Mouse (Mus musculus) gastrocnemius, postnatal 36 days (tissue): ENCODE results near the gene Fgr. TPM values are rescaled to one million over a fixed set of nuclear protein-coding genes. Genes with fewer than 3 reads are reported as not detected.

ENCODE experiments used
- DNase-seq, 2 experiments: peaks; one replicate each; pipeline ENCODE4 v3.0.0; 2022
- intact Hi-C: fragments of 180-260 bp; cut with DNase I; formaldehyde crosslinking; loops from one replicate; pipeline ENCODE4 v1.15.1; 2025
- total RNA-seq, 2 experiments: library from RNA; stranded (reverse); gene quantifications; 2 replicates each; pipeline ENCODE4 v1.2.3; 2021

The Fgr gene
- total RNA-seq, 2 experiments from 2014 or later, result 0.10 TPM; not detected in 1

GRCm38 (mm10) chr4:132955395-132955791, 18.5 kb upstream of the Fgr start:
- intact Hi-C loops, result no loop called here

DNA sequence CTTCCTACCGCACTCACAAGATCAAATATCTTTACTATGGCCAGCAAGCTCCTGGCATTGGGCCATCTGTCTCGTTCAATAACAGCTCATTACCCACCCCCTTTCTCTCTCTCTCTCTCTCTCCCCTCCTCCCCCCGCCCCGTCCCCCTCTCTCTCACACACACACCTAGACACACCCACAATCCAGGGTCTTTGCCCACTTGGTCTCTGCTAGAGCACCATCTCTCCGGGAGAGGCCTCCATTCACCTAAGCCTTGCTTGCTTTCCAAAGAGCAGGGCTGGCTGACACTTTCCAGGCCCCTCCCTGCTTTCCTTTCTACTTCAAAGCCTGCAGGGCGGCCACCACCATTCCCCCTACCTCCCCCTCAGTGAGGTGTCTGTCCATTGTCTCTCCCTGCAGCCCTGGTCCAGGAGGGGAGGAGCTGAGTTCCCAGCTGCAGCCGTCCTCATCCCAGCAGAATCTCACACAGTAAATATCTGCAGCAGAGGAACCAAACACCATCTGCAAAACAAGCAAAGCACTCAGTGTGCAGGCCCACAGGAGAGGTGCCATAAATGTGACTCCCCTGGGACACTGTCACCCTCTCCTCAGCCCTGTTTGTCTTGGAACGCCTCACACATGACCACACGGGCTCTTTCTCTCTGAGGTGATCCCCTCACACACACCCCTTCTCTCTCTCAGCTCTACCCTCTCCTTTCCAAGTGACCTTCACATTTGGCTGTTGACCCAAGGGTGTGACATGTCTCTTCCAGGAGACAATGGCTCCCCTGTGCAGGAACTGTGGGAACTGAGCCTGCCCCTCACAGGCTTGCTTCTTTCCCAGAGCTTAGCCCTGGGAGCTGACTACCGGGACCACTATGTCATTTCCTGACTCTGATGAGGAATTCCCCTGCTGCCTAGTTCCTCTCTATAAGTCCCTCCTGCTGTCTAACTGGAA, 14.9 kb upstream of the Fgr start:
- intact Hi-C loops, result no loop called here
- DNase-seq, result peak in 1 of 2 experiments; percentile 21

More at GRCm38 (mm10) chr4:132955395-132955791, 18.5 kb upstream of the Fgr start:
- DNase-seq, result no peak

- intact Hi-C loops, result no loop called here
Measured at GRCm38 (mm10) chr4:132959679-132960045, 14.2 kb upstream of the Fgr start.

GRCm38 (mm10) chr4:132960313-132960712, 13.6 kb upstream of the Fgr start:
- intact Hi-C loops, result no loop called here
- DNase-seq, result no peak

More at GRCm38 (mm10) chr4:132959679-132960045, 14.2 kb upstream of the Fgr start:
- no peak for DNase-seq

DNA sequence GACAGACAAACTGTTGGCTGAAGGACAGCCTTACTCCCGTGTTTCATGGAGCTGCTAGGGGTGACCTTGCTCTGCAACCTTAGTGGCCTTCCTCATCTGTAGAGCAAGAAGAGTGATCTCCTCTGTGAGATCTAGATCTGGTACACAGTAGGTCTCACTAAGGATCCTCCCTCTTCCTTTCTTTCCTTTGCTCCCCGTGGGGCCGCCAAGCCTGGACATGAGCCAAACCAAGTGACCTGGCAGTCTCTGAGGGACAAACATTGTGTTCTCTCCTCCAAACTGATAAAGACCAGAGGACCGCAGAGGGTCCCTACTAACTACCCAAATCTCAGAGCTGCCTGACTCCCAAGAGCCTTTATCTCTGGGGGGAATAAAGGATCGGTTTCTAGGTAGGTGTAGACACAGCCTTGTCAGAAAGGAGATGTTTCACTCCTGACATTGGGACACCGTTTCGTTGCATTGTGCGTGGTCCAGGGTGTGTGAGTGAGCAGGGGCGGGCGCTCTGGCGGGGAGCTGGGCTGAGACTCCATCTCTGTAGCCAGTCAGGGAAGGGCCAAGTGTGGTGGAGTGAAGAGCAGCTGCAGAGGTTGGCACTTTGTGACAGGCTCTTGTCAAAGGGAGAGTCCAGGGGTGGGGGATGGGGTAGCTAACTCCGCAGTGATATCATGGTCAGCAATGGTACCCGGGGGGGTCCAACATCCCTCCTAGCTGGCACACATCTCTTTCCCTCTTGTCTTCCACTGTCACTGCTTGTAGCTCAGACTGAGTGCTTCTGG, 12.8 kb upstream of the Fgr start:
- intact Hi-C loops, result no loop called here
- DNase-seq, result peak in 1 of 2 experiments; percentile 27

GRCm38 (mm10) chr4:132961866-132962265, 12.0 kb upstream of the Fgr start:
- no peak for DNase-seq
- intact Hi-C loops, result no loop called here

DNA sequence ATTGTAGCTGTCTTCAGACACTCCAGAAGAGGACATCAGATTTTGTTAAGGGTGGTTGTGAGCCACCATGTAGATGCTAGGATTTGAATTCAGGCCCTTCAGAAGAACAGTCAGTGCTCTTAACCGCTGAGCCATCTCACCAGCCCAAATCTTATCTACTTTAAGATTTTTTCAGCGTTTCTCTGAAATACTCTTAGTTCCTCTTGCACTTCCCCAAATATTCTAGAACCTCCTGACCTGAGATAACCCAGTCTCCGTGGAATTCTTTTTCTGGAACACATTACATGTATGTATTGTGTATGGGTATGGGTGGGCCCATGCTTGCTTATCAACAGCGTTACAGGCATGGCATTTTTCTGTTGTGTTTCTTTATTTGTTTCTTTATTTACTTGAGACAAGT, 11.3 kb upstream of the Fgr start:
- intact Hi-C loops, result no loop called here

DNA sequence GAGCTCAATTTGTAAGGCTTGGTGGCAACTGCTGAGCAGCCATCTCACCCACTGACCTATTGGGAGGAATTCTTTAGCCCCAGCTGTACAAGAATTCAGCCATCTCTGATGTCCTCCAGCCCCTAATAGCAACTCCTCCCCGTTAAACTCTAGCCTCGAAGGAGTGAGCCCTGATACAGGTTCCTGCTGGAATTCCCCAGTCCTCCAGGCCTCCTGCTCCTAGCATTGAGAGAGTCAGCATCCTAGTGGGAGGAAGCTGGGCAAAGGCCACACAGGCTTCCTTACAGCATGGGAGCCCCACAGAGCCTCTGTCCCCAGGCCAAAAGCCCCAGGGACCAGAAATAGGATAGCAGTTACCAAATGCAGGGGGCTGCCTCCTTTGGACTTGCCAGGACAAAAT, 10.5 kb upstream of the Fgr start:
- DNase-seq, result no peak
- intact Hi-C loops, result no loop called here

More for the DNA sequence above, 11.3 kb upstream of the Fgr start:
- DNase-seq, result no peak

- intact Hi-C loops, result no loop called here
- DNase-seq, result no peak
Measured at GRCm38 (mm10) chr4:132964064-132964463, 9.8 kb upstream of the Fgr start.

DNA sequence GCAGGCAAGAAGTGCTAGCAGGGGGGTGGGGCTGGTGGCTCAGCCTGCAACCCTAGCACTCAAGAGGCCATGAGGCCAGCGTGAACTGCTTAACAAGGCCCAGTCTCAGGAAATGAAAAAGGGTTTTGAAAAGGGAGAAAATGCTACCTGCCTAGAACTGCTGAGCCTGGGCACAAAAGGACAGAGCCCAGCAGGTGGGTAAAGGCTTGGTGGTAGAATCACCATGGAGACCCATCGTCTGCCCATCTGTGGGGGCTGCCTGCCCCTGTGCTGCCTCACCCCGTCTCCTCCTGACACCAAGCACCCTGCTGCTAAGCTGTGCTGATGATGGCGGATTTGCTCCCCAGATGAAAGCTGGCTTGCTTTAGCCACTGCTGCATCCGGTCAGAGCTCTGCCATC, 9.4 kb upstream of the Fgr start:
- no peak for DNase-seq
- intact Hi-C loops, result no loop called here

DNA sequence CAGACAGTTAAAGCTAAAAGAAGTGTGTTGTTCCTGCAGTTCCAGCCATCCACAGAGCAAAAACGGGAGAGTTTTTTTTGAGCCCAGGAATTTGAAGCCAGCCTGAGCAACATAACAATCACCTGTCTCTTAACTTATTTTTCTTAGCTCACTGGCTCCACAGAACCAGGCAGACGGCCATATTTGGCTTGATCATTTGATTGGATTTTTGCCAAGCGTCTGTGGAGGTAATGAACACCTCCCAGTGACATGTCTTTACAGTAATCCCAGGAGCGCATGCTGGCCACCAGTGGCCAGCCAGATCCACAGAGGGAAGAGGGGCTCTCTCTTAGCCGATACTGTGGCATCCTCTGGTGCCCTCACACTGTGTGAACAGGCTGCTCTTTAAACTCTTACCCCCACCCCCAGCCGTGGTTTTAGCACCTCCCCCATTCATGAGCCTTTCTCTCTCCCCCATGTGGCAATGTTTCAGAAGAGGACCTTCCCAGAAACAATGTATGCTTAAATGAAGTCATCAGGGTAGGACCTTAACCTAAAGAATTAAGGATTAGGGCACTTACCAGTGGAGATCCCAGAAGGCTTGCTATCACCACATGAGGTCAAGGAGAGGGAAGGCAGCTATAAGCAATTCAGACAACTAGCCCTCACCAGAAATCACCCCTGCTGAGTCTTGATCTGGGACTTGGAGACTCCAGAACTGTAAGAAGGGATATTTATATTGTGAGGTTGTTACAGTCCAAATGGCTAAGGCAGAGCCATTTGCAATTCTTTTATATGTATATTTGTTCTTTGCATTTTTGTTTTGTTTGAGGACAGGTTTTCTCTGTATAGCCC, 5.6 kb upstream of the Fgr start:
- intact Hi-C loops, result no loop called here
- DNase-seq, result no peak

DNA sequence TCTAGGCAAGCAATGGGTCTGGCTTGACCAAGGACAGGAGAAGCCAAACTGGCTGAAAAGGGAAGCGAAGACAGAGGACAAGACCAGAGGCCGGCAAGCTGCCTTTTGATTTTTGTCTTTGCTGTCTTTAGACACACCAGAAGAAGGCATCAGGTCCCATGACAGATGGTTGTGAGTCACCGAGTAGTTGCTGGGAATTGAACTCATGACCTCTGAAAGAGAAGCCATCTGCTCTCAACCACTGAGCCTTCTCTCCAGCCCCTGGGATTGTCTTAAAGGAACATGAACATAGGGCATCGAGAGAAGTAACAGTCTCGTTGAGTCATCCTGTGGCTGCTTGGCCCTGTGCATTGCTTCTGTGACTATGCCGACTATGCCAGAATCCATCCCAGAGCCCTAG, 2.3 kb upstream of the Fgr start:
- intact Hi-C loops, result no loop called here
- no peak for DNase-seq

DNA sequence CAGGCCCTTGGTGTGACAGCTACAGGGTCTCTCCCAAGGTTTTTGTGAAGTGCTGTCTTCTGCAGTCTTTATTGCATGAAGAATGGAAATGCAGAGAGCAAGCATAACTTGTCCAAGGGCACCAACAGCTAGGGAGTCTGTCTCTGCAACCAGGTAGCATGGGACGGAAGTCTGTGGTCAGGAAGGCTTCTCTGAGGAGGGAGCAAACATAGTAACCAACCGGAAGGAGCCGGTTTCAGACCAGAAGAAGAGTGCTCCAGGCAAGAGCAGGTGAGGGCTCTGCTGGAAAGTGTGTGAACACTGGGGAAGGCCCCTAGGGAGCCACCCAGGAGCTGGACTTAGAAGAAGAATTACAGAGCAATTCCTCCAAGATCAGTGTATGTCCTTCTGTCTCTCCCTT, 1.8 kb upstream of the Fgr start:
- no peak for DNase-seq
- intact Hi-C loops, result no loop called here

DNA sequence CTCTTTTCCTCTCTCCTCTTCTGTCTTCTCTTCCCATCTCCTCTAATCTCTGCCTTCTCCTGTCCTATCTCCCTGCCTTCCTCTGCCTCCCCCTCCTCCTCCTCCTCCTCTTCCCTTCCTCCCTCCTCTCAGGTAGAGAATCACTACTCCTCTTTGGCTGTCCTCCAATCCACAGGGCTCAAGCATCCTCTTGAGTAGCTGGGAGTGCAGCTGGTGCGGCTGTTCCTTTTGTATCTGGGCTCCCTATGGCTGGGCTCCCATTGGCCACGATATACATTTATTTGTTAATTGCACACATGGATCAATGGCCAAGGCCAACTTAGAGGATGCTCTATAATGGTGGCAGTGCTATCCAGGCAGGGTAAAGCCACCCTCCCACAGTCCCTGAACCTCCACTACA, 1.3 kb upstream of the Fgr start:
- no peak for DNase-seq

GRCm38 (mm10) chr4:132973186-132973585, 709 bp upstream of the Fgr start:
- intact Hi-C loops, result no loop called here
- DNase-seq, result no peak

More for the DNA sequence above, 1.3 kb upstream of the Fgr start:
- intact Hi-C loops, result no loop called here

- intact Hi-C loops, result no loop called here
Measured at GRCm38 (mm10) chr4:132974904-132975303, 1.0 kb downstream of the Fgr start.

GRCm38 (mm10) chr4:132975791-132976190, 1.9 kb downstream of the Fgr start:
- DNase-seq, result no peak
- intact Hi-C loops, result no loop called here

More at GRCm38 (mm10) chr4:132974904-132975303, 1.0 kb downstream of the Fgr start:
- peak in 1 of 2 experiments; percentile 38 for DNase-seq

GRCm38 (mm10) chr4:132976729-132977128, 2.8 kb downstream of the Fgr start:
- intact Hi-C loops, result no loop called here
- DNase-seq, result no peak

DNA sequence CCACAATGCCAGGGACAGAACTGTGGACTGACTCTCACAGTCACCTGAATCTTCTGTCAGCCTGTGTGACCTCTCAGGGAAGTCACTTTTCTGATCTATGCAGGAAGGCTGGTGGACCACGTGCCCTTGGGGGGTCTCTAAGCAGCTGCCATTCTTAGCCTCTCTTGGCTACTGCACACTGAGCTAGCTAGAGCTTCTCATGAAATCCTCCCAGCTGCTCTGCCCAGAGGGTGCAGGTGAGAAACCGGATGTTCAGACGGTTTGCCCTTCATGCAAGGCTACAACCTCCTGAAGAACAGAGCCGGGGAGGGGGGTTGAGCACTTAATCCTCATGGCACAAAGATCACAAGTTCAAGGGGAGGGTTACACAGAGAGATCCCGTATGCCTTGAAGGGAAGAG, 3.7 kb downstream of the Fgr start:
- intact Hi-C loops, result no loop called here
- no peak for DNase-seq

GRCm38 (mm10) chr4:132979186-132979585, 5.3 kb downstream of the Fgr start:
- intact Hi-C loops, result no loop called here
- no peak for DNase-seq

DNA sequence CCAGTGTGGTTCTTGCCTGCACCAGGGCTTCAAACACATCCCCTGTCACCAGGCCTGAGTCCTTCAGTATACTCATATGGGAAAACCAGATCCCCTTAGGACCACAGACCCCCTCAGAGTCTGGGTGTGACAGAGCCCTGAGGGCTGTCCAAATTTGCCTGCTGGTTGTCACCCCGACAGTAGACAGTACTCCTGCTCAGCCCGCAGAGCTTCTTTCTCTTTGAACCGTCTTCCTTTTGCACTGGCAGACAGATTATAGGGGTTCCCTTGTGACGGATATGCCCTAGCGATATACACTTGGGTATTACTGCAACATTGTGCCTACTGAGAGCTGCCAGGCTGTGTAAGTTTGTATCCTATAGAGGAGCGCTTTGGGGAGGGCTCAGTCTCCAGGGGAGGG, 7.7 kb downstream of the Fgr start:
- no peak for DNase-seq

More for the DNA sequence above, 7.7 kb downstream of the Fgr start:
- intact Hi-C loops, result no loop called here
